Mouse (Mus musculus): ENCODE measurements around the gene Sh3d19. TPM values are rescaled to one million over a fixed set of nuclear protein-coding genes. Genes with fewer than 3 reads are reported as not detected.

Sh3d19 gene
- 8.4 TPM for polyA plus RNA-seq (2015; fragmentation: Illumina TruSeq; extraction: RNeasy Lipid Tissue Mini Kit (QIAGEN cat#74804); ENCODE audit: insufficient read depth, low replicate concordance)

DNA sequence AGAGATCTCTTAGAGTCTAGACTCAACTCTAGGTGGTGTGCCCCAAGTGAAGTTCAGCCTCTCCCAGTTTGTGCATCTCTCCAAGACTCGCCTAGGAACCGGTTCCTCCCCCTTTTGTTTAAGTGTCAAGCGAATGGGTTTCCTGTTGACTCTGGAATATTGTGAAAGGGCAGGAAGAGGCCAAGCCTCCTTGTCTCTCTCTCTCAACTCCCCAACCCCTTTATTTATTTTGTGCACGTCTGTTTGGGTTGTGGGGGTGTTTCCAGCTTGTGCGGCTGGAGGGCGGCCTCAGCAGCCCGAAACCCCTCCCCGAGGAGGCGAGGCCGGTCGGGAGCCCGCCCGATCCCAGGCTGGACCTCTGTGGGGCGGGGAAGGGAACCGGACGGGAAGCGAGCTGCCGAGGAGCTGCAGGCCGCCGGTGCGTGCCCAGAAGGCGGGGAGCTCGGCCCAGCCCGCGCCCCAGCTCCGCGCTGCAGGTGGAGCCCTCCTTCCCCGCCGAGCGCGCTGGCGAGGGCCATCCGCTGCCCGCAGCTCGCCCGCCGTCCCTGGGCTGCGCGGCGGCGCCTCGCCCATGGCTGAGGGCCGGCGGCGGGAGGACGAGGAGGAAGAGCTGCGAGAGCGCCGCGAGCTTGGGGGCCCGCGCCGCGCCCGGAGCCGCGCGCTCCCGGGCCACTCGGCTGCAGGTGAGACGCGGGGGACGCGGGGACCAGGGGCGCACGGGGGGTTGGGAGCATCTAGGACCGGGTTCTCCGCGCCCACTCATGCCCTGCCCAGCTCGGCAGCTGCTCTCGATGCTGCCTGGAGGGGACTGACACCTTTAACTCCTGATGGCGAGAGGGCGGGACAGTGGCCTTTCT is at the start of gene Sh3d19:
Sh3d19 (plus strand) TSS at position 368 of the 857 bp plus-strand sequence.

DNA sequence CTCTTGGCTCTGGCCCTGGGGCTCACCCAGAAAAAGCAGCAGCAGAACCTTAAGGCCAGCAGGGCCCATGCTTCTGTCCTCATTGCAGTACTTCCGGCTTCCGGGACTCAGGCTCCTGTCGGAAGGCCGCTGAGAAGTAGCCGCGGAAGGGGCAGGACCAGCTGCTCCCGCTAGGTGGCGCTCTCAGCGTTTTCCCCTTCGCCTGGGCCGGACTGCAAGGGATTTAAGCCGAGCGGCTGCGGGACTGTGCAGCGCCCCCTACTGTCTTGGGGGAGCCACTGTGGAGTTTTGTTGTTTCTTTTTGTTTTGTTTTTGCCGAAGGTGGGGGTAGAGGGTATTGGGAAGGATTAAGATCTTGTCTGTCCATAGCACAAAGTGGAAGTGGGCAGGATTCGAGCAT is 31.5 kb downstream of the Sh3d19 start, which contains the start of gene Prss48:
Prss48 (minus strand) TSS at position 69 of the 400 bp plus-strand sequence.

DNA sequence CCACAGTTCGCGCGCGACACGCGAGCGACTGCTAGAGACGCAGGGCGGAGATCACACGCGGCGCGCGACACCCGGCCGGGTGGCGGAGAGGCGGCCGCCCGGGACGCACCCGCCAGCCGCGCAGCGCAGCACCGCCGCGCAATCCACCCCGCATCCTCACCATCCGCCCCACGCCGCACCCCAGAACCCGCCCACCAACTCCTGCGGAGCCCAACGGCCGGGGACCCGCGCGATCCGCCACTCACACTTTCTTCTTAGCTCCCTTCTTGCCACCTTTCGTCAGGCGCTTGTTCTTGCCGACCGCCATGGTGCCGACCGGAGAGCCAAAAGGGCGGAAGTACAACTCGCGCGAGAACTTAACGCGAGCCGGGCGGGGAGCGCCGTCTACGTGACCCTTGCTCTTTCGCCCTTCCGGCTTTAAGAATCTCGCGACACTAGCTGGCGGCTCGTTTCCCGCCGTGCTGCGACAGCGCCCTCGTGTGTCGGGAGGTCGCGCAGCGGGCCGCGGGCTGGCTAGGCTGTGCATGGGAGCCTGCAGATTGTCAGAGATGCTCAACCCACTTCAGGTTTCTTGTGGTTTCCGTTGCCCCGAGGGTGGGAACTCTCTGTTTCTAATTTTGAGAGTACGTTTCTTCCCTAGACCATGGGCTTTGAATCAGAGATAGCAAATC is 171.5 kb downstream of the Sh3d19 start, which contains the start of gene Rps3a1:
Rps3a1 (minus strand) TSS at position 440 of the 671 bp plus-strand sequence.

Other genes starting within 250 kb of the Sh3d19 start
- gene Fam160a1, start 153.8 kb upstream of the Sh3d19 start, polyA plus RNA-seq (2015; fragmentation: Illumina TruSeq; extraction: RNeasy Lipid Tissue Mini Kit (QIAGEN cat#74804); ENCODE audit: insufficient read depth, low replicate concordance) = 0.69 TPM
- 0.17 TPM for gene Glt28d2, start 83.6 kb upstream of the Sh3d19 start, polyA plus RNA-seq (2015; fragmentation: Illumina TruSeq; extraction: RNeasy Lipid Tissue Mini Kit (QIAGEN cat#74804); ENCODE audit: insufficient read depth, low replicate concordance)
- 0.10 TPM for gene Gm37240, start 83.6 kb upstream of the Sh3d19 start, polyA plus RNA-seq (2015; fragmentation: Illumina TruSeq; extraction: RNeasy Lipid Tissue Mini Kit (QIAGEN cat#74804); ENCODE audit: insufficient read depth, low replicate concordance)
- not detected for gene Prss48, start 31.4 kb downstream of the Sh3d19 start, polyA plus RNA-seq (2015; fragmentation: Illumina TruSeq; extraction: RNeasy Lipid Tissue Mini Kit (QIAGEN cat#74804); ENCODE audit: insufficient read depth, low replicate concordance)
- 4,997 TPM for gene Rps3a1, start 171.6 kb downstream of the Sh3d19 start, polyA plus RNA-seq (2015; fragmentation: Illumina TruSeq; extraction: RNeasy Lipid Tissue Mini Kit (QIAGEN cat#74804); ENCODE audit: insufficient read depth, low replicate concordance)